Mouse (Mus musculus) pancreas, adult 10 weeks (tissue): Measurements from ENCODE around the gene Hilpda. TPM values are rescaled to one million over a fixed set of nuclear protein-coding genes. Genes with fewer than 3 reads are reported as not detected.

Source experiments
- polyA plus RNA-seq: library from polyadenylated mRNA; stranded (reverse); fragments of 350-450 nt; fragmentation: Illumina TruSeq; extraction: RNeasy Lipid Tissue Mini Kit (QIAGEN cat#74804); gene quantifications from one replicate; pipeline ENCODE4 v1.2.3, GENCODE M21; 2015; ENCODE audit warnings: low read depth, low replicate concordance; ENCODE audit not compliant: insufficient read depth

The Hilpda gene
- 2.7 TPM for polyA plus RNA-seq

GRCm38 (mm10) chr6:29272312-29273072 lies at the start of gene Hilpda:
Hilpda (plus strand) TSS chr6:29272488.

GRCm38 (mm10) chr6:29279293-29279692 lies 7.0 kb downstream of the Hilpda start, which contains the start of gene Fam71f2:
Fam71f2 (plus strand) TSS chr6:29279593.

GRCm38 (mm10) chr6:29318879-29319278 lies 46.6 kb downstream of the Hilpda start, which contains the start of gene Fam71f1:
Fam71f1 (plus strand) TSS chr6:29319140.

Other genes with a start within 250 kb of the Hilpda start
- gene Lep, start 212.3 kb upstream of the Hilpda start, polyA plus RNA-seq, result 1.9 TPM
- 13.7 TPM for gene Rbm28, start 107.5 kb upstream of the Hilpda start, polyA plus RNA-seq
- gene Prrt4, start 92.9 kb upstream of the Hilpda start, polyA plus RNA-seq, result 0.31 TPM
- 26.2 TPM for gene Impdh1, start 56.1 kb upstream of the Hilpda start, polyA plus RNA-seq
- gene Fam71f2, start 7.1 kb downstream of the Hilpda start, polyA plus RNA-seq, result 1.2 TPM
- gene Fam71f1, start 46.7 kb downstream of the Hilpda start, polyA plus RNA-seq, result not detected
- 42.3 TPM for gene Calu, start 75.6 kb downstream of the Hilpda start, polyA plus RNA-seq
- gene Opn1sw, start 116.0 kb downstream of the Hilpda start, polyA plus RNA-seq, result not detected
- 1.1 TPM for gene Ccdc136, start 123.8 kb downstream of the Hilpda start, polyA plus RNA-seq
- gene Flnc, start 160.8 kb downstream of the Hilpda start, polyA plus RNA-seq, result 2.3 TPM
- 71.5 TPM for gene Atp6v1f, start 195.2 kb downstream of the Hilpda start, polyA plus RNA-seq
- gene Atp6v1fnb, start 198.9 kb downstream of the Hilpda start, polyA plus RNA-seq, result not detected
- gene Kcp, start 235.5 kb downstream of the Hilpda start, polyA plus RNA-seq, result 1.1 TPM